Mouse (Mus musculus): ENCODE results near the gene Rab12. TPM values are rescaled to one million over a fixed set of nuclear protein-coding genes. Genes with fewer than 3 reads are reported as not detected.

Gene Rab12
- total RNA-seq, 2 experiments from 2014 or later, result 26.1 to 26.6 TPM

DNA sequence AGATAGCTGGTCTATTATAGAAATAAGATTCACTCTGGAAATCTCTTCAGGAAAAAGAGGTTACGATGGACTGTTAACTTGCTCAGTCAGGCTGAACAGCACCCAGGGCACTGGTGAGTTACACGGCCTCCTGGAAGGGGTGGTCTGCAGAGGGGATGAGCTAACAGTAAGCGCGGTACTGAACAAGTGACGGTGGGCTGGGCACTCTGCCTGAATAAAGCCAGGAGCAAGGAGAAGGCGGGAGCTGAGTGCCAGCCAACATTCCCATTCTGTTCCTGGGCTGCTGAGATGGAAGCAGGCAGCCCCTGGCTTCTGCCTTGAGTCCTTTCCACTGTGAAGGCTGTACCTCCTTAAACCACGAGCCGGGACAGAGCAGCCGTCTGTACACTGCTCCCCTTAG lies 16.1 kb downstream of the Rab12 start:
- ATAC-seq (replicated peaks; ENCODE audit: poor library complexity), result no peak

DNA sequence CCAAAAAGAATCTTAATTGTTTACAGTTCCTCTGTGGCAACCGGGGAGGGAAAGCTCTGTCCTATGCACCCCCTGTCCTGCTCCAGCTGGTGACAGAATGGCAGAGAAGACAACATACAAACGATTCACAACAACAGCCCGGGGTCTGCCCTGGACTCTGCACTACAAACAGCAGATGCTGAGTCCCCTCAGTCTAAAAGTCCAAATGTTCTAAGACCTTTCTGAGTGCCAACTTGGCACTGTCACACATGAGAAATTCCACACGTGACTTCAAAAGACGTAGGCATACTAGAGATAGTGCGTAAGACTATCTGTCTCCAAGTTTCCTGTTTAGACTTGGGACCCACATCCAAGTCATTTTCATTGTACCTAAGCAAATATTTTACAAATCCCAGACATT lies 16.7 kb downstream of the Rab12 start:
- no peak for ATAC-seq (replicated peaks; ENCODE audit: poor library complexity)

DNA sequence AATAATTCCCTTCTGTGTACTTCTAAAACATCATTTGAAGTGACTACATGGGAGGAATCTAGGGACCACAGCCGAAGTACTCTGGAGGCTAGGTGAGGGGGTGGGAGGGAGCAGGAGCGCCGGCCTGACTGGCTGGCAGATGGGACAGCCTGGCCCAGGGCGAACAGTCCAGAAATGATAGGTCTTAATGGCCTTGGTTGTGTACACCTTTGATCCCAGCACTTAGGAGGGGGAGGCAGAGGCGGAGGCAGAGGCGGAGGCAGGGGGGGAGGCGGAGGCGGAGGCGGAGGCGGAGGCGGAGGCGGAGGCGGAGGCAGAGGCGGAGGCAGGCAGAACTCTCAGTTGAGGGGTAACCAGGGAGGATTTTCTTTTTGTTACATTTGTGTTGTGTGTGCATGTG lies 20.9 kb downstream of the Rab12 start:
- no peak for ATAC-seq (replicated peaks; ENCODE audit: poor library complexity)

DNA sequence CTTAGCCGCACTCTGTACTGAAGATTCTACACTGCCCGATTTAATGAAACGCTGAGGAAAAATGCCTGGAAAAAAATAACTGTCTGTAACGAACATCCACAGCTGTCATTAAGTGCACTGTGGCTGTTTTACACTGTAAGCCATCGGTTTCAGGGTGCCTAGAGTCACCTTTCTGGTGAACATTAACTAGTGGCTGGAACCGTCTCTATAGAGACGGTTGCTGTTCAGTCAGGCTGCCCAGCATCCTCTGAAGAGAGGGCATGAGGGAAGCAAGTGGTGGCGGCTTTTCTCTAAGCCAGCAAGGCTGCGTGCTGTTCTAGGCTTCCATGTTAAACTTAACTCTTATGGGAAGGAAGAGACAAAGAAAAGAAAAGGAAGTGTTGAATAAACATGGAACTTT lies 22.9 kb downstream of the Rab12 start:
- ATAC-seq (replicated peaks; ENCODE audit: poor library complexity), result no peak

DNA sequence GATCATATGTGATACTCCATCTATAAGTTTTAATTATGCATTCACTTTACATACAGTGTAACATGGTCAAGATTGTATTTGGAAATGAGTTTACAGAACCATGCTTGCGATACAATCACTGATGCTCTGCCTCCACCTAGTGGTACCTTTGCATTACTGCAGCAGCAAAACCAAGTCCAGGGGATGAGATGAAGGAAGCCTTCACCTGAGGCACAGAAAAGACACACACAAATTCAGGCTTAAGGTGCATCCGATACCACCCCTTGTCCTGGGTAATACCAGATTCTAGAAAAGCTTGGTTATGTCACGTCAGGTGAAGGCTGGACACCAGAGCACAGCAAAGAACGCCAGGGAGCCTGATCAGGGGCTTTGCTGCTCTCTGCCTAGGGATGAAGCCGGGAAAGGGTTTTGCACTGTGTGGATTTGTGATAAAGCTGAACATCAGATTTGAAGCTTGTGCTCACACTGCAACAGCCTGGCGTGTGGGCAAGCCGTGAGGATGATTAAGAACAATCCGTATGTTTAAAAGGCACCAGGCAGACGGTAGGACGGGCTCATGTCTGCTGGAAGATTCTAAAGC lies 29.4 kb downstream of the Rab12 start:
- ATAC-seq (replicated peaks; ENCODE audit: poor library complexity), result peak; percentile 90

DNA sequence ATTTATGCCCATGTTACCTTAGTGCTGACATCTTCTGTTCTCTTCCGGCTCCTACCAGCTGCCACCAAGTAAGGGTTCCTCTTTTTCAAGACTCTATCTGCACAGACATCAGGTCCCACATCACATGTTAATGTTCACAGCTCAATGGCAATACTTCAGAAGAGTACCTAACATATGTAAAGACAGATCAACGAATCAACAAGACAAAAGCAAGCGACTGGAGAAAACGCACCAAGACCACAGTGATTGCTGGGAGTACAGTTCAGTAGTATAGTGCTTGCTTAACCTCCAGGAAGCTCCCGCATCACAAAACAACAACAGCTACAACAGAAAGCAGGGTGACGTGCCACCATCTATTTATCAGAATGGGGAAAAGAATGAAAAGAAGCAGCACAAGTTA lies 33.0 kb downstream of the Rab12 start:
- peak; percentile 17; the same call in 1 of the 2 replicates for ATAC-seq (replicated peaks; ENCODE audit: poor library complexity)

DNA sequence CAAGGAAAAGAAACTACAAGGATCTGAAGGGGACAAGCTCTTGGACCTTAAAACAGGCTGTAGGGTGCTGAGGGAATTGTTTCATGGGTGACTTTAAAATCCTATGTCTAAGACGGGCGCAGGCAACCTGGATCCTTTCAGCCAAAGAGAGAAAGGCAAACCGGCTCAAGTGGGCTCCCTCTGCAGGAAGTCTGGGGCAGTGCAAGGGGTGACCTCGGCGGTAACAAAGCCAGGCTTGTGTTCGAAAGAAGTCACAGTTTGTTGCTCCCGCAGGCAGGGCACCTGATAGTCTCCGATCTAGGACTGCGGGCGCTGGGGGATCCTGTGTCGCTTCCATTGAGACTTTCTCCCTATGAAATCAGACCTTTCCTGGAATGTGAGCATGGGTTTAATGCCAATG lies 33.8 kb downstream of the Rab12 start:
- peak; percentile 78 for ATAC-seq (replicated peaks; ENCODE audit: poor library complexity)

DNA sequence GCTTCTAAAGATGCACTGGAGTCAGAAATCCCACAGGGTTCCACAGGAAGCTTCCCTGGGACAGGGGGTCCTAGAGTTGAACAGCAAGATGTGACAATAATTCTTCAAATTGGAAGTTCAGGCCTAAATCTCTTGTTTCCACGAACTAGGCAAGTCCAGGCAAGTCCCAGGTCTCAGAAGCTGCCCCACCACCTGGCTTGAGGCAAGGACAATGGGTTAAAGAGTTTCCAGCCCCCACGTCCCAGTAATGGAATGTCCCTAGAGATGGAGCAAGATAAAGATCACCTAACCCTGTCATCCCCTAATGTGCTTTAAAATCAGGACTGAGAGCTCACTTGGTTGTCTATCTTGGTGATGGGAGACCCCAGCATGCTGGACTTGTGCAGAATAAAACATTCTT lies 34.6 kb downstream of the Rab12 start:
- no peak for ATAC-seq (replicated peaks; ENCODE audit: poor library complexity)

DNA sequence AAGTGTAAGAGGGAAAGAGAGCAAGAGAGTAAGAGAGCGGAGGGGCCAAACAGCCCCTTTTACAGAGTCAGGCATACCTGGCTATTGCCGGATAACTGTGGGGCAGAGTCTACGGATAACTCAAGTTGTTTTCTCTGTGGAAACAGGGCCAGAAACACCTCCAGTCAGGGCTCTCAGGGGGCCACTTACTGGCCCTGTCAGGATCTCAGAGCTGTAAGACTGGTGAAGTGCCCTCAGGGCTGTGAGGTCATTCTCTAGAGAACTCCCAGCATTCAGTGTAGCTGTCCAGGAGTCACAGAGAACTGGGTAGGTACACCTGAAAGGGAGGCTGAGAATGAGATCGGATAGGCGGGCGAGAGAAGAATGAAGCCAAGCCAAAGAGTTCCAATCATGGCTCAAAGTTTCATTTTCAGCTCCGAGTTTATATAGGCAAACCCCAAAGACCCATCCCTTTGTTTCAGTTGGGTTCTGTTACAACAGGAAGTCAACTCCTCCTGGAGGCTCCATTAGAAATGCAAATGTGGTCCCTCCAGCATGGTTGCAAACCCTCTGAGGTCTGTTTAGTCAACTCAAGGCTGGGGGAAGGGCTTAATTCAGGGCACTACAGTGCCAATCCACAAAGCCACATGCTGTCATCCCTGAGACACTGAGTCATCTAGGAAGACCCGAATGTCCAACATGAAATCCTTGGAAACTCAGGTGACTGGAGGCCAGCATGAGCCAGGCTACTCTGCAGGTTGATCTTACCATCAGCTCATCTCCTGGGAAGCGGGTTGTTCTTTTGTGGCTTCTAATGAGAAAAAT lies 35.7 kb downstream of the Rab12 start:
- no peak for ATAC-seq (replicated peaks; ENCODE audit: poor library complexity)

DNA sequence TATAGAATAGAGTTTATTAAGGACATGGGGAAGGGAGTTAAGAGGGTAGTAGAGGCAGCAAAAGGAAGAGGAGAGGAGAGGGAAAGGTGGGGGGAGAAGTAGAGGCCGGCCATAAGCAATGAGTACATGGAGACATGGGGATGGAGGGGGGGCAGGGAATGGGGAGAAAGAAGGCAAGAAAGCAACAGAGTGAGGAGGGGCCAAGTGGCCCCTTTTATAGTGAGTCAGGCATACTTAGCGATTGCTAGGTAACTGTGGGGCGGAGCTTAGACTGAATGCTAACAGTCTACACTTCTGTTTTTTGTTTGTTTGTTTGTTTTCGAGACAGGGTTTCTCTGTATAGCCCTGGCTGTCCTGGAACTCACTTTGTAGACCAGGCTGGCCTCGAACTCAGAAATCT lies 38.2 kb downstream of the Rab12 start:
- no peak for ATAC-seq (replicated peaks; ENCODE audit: poor library complexity)

DNA sequence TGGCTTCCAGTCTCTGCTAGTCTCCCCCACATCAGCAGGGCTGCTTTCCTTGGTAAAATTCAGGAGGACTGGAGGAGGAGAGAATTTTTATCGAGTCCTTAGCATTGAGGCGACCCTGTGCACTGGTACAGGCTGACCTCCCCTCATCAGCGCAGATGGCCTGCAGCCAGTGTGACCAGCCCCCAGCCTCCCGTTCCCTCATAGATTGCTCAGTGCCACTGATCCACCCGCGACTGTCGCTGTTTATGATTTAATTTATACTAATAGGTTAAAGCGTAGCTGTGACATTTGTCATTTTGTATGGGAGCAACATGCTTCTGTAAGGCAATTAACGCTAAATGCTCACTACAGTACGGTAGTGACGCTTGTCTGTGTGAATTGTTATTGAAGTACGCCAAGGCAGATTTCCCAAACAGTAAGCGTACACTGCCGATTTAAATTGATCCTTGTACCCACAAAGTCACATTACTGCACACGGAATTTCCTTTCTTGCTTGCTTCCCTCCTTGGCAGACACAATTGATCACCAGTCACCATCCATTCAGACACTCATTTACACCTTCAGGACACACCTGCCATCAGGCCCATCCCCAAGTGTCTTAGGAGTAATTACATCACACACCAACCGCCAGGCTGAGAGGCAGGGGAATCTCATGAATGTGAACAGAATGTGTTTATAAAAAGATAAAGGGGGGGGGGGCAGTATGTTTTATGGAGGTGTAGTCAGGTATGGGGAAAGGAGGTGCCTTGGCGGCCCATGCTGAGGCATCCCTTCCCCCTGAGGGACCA lies 38.8 kb downstream of the Rab12 start:
- ATAC-seq (replicated peaks; ENCODE audit: poor library complexity), result no peak

DNA sequence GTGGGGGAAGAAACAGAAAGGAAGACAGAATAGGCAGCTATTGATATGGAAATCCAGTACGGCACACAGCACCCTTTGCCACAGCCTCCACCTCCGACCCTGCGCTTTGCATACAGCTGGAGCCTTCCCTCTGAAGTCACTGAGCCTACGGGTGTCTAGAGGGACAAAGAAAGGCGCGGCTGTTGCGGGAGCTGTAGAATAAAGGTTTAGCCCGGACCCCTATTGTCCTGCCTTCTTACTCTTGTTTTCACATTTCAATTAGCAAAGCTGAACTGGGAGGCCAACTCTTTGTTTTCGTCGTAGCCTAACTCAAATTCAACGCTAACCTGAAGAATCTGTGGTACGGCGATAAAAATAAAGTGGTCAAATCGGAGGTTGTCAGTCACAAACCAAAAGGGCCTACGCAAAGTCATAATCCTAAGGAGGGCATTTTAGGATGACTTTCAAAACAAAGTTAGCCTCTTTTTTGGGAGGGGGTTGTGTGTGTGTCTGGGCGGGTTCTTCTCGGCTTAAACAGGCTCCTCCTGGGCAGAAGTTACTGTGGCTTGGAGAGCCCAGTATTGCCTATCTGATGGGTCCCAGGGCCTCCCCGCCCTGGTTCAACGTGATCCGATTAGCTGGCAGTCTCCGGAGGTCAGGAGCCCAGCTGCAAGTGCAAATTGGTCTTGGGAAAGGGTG lies 39.6 kb downstream of the Rab12 start:
- peak; percentile 67 for ATAC-seq (replicated peaks; ENCODE audit: poor library complexity)

DNA sequence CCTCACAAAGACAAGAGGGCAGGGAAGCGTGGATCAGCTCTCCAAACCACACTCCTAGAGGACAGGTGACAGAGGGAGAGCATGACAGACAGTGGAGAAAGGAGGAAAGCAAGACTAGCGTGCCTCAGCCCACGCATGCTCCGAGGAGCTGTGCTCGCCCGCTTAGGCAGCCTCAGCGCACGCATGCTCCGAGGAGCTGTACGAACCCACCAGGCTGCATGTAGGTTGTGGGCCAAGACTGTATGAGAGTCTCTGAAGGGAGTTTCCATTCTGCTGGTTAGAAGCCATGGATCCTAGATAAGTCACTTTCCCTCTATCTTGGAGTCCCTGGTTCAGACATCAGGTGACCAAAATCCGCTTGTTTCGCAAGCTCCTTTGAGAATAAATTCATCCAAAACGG lies 40.2 kb downstream of the Rab12 start:
- ATAC-seq (replicated peaks; ENCODE audit: poor library complexity), result peak; percentile 37

DNA sequence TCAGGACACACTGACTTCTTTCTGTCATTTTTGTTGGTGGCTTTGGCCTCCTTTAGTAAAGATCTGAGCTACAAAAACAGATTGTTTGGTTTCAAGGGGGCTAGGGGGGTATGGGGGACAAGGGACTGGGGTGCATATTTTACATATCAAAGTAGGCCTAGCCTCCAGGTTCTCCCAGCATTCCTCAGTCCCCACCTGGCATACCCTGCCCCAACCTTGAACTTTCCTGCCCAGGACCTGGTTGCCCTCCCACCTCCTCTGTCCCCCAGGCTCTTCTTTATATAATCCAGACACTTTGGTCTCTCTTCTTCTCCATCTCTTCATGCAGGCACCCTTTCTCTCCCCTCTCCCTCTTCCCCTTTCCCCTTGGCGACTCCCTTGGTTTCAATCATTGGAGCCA lies 46.3 kb downstream of the Rab12 start:
- ATAC-seq (replicated peaks; ENCODE audit: poor library complexity), result no peak

DNA sequence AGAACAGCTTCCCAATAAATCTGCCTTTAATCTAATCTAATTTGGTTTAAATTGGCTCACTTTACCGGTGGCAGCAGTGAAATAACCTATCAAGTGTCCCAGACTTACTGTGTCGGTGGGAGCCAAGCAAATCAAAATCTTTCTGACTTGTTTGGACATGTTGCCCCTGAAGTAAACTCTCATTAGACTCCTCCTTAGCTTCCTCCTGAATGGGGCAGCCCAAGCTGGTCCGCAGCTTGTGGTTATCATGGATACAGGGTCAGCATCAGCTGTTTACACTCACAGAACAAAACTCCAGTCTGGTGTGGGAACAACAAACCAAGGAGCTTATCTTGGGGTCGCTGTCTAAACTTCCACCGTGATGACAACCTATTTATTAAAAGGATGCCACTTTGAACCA lies 47.8 kb downstream of the Rab12 start:
- ATAC-seq (replicated peaks; ENCODE audit: poor library complexity), result no peak

DNA sequence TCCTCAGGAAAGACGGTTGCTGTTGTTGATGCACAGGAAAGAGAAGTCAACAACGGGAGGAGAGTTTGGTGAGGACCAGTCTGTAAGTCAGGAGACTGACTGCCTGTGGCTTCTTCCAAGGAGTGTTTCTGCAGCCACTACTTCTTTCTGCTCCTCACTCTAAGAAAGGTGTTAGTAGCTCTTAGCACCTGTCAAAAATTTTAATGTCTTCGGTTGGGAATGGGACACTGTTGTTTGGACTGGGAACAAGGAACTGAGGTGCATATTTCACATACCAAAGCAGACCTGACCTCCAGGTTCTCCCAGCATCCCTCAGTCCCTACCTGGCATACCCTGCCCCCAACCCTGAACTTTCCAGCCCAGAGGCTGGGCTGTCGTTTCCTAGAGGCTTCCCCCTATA lies 48.3 kb downstream of the Rab12 start:
- ATAC-seq (replicated peaks; ENCODE audit: poor library complexity), result no peak

DNA sequence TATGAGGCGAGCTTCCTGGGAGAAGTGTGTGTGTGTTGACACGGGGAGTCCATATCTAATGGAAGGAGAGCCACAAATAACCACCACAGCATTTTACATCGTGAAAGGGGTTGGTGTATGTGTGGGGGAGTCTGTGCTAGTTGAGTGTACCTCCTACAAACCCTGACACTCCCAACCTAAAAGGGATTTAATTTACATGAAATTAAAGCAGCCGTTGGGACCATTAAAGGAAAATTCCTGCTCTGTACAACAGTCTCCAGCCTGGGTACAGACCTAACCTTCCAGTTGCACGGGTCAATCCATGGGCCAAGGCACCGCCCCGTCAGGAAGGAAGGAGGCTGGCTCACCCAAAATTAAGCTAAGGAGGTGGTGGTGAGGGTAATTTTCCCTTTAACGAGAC lies 49.5 kb downstream of the Rab12 start:
- ATAC-seq (replicated peaks; ENCODE audit: poor library complexity), result no peak

DNA sequence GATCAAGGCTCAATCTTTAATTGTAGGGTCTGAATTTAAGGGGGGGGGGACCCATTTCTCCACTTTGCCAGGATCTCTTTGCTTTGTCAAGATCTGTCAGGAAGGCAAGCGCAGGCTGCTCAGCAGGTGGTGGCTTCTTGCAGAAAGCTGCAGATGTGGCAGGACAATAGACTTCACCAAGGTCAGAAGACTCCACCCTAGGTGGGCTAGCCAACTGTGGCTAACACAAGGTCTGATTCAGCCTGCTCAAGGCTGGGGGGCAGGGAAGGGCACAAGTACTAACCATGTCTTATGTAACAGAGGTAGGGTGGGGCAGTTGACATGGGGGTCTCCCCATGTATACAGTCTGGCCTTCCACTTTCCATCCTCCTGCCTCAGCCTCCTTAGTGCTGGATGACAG lies 62.3 kb downstream of the Rab12 start:
- no peak for ATAC-seq (replicated peaks; ENCODE audit: poor library complexity)

DNA sequence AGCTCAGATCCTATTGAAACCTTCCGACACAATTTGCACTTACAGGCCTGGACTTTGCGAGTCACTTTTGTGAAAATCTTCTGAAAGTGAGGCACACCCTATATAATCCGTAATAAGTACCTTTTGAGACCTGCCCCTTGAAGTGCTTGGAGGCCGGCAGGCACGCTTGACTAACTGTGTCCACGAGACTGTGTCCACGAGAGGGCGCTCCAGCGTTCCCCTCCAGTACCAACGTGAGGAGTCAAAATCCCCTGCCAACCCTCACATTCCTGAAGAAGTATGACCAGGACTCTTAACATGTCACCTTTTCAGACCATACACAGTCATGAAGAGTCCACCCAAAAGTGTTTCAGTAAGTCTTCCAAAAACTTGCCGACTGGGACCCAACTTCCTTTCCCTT lies 68.4 kb downstream of the Rab12 start:
- peak; percentile 76 for ATAC-seq (replicated peaks; ENCODE audit: poor library complexity)

DNA sequence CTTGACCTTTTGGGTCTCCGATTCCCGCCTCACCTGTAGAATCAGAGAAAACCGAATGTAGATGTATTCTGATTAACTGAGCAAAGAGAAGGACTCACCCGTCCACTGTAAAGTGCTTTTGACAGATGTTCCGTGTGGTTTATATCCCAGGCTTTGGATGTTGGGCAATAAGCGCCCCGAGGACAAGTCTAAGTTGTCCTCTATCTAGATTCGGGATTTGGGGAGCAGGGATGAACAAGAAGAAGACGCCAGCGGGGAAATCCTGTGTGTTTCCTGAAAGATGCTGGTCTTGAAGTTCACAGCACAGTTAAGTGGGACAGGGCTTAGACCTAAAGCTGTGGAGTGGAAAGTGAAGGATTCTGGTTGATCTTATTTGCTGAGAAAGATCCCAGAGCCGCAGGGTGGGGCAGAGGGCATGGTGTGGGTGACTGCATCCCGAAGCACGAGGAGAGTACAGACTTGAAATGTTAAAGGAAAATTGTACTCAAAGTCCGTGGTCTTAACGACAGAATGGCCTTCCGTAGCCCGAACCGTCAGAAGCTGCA lies 68.9 kb downstream of the Rab12 start:
- no peak for ATAC-seq (replicated peaks; ENCODE audit: poor library complexity)

Data from megakaryocyte progenitor cell, adult 5-6 weeks (primary cell).